Mouse (Mus musculus) B cell, adult 2 months (primary cell): Measurements from ENCODE around the gene Fzr1.

ENCODE experiments used
- DNase-seq, 2 experiments: peaks; one replicate each; pipeline ENCODE4 v3.0.0; 2022

Gene Fzr1

DNA sequence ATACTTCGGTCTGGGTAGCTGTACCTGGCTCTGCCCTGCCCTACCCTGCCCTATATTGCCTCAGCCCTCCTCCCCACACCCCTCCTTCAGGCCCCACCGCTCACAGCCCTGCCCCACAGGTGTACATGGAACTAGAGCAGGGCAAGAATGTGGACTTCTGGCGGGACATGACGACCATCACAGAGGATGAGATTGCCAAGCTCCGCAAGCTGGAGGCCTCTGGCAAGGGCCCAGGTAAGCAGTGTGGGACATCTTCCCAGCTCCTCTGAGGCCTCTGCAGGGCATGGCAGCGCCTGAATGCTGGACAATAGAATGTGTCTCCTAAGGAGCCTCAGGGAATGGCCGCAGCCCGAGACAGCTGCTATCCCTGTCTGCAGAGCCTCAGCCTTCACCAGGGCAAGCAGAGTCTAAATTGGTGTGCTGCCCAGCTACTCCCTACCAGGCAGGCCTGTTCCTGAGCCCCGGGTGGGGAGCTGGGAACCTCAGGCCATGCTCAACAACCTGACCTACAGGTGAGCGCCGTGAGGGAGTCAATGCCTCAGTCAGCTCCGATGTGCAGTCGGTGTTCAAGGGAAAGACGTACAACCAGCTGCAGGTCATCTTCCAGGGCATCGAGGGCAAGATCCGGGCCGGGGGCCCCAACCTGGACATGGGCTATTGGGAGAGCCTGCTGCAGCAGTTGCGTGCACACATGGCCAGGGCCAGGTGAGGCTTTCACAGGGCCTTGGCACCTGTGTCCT, 54.4 kb downstream of the Fzr1 start:
- no peak for DNase-seq

DNA sequence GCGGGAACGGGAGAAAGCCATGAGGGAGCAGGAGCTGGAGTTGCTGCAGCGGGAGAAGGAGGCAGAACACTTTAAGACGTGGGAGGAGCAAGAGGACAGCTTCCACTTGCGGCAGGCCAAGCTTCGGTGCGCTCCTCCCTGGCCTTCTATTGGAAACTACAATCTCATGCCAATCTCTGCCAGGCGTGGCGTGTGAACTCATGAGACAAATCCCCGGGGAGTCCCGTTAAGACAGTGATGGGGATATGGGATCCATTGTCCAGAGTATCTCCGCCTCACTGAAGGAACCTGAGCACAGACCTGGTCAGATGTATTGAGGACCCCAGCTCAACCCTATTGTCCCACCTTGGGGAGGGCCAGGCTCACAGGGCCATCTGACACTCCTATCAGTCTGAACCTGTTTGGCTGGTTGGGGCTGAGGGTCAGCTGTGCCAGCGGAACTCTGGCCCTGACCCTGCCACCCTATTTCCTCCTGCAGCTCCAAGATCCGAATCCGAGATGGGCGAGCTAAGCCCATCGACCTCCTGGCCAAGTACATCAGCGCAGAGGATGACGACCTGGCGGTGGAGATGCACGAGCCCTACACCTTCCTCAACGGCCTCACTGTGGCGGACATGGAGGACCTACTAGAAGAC, 55.1 kb downstream of the Fzr1 start:
- no peak for DNase-seq

DNA sequence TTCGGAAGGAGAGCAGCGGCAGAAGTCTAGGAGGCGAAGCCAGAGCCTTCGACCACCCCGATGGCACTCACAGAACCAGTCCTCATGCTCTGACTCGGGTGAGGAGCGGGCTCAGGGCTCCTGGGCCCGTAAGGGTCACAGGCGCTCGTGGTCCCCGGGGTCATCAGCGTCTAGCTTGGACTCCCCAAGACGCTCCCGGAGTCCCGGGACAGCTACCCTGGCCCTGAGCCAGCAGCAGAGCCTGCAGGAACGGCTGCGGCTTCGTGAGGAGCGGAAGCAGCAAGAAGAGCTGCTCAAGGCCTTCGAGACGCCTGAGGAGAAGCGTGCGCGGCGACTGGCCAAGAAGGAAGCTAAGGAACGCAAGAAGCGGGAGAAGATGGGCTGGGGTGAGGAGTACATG, 55.9 kb downstream of the Fzr1 start:
- no peak for DNase-seq

DNA sequence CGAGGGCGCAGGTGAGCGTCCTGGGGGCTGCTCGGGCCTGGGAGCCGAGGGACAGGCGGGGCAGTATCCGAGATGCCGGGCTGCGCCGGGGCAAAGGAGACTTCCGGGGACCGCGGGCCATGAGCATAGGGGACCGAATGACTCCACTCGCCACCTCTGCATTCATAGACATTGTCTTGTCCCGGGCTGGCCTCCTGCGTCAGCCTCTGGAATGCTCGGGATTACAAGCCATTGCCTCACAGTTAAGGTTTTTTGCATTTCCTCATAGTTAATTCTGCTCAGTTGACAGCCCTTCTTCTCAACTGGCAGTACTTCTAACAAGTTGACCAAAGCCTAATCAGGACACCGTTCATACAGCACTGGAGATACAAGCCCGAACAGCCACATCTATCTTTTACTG, 56.9 kb downstream of the Fzr1 start:
- no peak for DNase-seq

DNA sequence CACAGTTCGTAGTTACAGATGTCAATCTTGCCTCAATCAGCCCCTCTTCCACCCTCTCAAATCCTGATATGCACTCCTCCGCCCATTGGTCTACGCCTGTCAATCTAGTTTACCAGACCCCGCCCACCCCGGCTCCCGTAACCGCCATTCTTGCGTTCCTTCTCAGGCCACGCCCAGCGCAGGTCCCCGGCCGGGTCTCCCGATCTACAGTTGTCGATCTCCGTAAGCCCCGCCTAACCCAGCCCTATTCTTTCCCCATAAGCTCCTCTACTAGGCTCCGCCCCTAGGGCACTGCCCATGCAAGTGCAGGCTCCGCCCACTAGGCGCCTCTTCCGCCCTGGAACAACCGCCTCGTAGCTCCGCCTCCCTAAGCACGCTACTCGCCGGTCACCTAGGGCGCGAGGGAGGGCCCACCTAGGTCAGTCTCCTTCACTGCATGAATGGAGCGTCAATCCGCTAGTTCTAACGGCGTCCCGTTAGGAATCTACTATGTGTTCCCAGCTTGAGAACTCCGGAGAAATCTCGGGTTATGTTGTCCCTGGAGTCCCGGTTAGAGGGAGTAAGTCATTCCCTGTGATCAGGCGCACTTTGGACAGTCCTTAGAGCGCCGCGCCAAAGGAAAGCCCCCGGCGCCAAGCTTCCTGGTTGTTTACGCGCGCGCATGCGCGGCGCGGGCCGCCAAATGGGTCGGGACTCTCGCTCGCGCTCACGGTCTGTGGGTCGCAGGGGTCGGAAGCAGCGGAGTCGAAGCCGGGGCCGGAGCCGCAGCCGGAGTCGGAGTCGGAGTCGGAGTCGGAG, 57.6 kb downstream of the Fzr1 start, which contains the start of gene Cactin:
TSS of gene Cactin (plus strand) at position 554 of the 798 bp plus-strand sequence.
- DNase-seq, result peak; percentile 98 to 99

DNA sequence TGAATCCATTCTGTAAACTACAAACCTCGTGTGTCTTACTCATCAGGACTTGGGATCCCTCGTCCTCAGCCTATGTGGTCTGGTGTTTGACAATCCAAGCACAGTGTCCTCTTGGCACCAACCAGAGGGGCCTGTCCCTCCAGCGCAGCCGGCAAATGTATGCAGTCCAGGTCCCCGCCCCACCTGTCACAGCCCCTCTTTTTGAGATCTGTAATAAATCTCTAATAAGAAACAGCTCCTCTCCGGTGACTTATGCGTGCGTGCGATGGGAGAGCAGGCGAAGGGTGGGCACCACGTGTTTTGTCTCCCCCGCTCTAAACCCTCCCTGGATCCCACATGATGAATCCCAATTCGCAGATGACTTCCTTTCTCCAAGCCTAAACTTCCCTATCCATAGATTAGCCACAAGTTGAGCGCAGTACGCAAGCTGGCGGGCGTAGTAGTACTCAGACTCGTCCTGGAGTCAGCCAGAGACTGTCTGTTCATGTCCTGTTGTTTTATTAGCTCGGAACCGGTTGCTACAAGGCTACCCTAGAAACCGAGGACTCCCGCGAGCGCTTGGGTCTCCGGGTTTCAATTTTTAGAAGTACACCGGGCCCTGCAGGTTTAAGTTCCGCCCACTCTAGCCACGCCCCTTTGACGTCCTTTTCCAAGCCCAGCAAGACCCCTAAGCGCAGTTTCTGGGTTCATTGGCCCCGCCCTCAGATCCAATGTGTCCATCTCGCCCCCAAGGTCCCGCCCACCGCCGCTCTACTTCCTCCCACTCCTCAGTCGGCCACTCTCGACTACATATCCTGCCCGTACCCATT, 58.4 kb downstream of the Fzr1 start:
- peak; percentile 40 to 45 for DNase-seq

DNA sequence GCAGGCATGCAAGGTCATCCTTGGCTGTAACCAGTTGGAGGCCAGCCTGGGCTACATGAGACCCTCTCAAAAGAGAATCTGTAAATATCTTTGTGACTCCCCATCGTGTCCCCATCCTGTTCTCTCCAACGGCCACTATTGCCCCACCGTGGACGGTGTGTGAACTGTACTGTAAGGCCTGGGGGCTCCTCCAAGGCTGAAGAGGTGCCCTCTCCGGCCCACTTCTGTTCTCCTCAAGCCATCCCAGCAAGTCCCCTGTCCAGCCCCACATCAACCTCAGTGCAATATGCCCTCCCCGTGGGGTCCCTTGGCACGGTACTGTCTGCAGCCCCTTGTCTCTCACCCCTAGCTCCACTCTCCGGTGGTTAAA, 59.0 kb downstream of the Fzr1 start:
- DNase-seq, result peak; percentile 46 to 53

DNA sequence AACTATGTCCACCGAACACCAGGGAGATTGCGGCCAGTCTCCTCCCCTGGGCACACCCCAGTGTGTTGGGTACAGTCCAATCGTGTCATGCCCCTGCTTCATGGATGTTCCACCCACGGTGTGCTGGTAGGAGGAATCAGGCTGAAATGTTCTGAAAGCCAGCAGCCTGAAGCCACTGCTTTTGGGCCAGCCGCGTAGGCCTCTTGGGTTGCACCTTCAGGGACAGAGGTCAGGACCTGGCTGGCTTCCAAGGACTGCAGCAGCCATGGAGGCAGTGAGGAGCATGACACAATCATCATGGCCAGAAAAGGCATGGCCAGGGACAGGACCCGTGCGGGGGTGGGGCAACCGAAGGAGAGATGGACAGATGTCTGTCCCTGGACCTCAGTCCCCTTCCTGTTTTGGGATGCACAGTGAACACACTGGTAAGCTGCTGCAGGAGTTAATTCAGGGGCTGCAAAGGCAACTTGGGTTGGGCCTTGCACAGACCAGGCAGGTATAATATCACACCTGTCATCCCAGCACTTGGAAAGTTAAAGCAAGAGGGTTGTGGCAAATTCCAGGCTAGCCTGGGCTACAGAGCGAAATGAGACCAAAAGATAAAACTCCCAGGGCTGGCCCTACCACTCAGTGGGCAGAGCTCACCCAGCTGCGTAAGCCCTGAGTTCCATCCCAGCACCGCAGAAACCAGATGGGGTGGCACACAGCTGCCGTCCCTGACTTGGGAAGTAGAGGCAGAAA, 59.6 kb downstream of the Fzr1 start:
- no peak for DNase-seq

DNA sequence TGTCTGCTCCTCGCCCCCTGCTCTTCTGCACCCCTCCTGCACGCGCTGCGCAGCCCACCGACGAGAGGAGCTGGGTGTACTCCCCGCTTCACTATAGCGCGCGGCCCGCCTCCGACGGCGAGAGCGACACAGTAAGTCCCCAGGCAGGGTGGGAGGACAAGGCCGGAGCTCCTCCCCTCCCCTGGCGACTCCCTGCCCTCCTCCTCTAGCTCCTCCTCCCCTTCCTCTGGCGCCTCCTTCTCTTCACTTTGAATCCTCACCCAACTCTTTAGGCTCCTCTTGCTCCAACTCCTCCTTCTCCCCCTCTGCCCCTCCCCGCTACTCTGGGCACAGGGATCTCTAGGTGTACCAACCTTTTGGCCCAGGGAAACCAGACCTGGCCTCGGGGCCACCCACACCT, 61.0 kb downstream of the Fzr1 start:
- DNase-seq, result no peak

DNA sequence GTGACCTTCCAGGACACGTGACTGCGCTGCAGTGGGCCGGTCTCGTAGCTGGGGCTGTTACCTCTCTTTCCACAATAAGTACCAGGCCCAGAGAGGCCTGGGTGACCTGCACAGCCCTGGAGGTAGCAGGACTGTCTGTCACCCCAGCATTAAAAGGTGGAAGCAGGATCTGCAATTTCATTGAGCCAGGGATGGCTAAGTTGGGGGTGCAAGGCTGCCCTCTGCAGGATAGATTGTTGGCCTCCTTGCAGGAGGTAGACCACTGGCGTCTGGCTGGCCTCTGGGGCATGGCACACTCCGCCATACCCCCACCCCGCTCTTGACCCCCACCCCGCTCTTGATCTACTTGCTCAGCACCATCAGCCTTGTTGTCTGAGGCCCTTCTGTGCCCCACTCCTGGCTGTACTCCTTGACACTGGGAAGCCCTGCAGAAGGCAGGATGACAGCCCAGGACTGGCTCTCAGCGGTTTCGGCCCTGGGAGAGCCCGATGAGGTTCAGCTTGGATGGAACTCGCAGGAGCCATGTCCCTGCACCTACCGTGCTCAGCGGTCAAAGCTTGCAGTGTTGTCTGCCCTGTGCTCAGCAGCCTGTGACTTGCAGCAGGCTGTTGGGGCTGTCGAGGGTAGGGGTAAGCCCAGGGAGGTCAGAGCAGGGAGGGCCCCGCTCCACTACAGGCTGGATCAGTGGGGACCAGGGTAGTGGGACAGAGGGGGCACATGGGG, 61.8 kb downstream of the Fzr1 start:
- peak; percentile 54 to 57 for DNase-seq
